Mouse (Mus musculus) limb, embryonic 11.5 days (tissue): Measurements from ENCODE around the gene Faap100. TPM values are rescaled to one million over a fixed set of nuclear protein-coding genes. Genes with fewer than 3 reads are reported as not detected.

ENCODE experiments used
- ATAC-seq: fragments of 200-750 bp; cut with Nextera tagmentation; 2 replicates; pipeline ENCODE4 v1.8.0; 2017; ENCODE audit warnings: low read depth; ENCODE audit not compliant: insufficient number of reproducible peaks, low FRiP score, low TSS enrichment
- DNase-seq: peaks from one replicate; pipeline ENCODE4 v3.0.0-alpha.2; 2015; ENCODE audit warnings: low spot score
- H3K27ac ChIP-seq: fragments of 300-500 bp; sonication (generic); replicated peaks from 2 replicates; pipeline ENCODE4 v1.5.1; 2014; ENCODE audit warnings: low read depth, mild to moderate bottlenecking, low read length
- H3K27me3 ChIP-seq: fragments of 300-500 bp; sonication (generic); 2 replicates; pipeline ENCODE4 v1.6.1; 2014; ENCODE audit warnings: mild to moderate bottlenecking, low read length, mixed read lengths; ENCODE audit not compliant: control insufficient read depth, insufficient read depth
- H3K36me3 ChIP-seq: fragments of 300-500 bp; sonication (generic); 2 replicates; pipeline ENCODE4 v1.6.1; 2014; ENCODE audit warnings: mild to moderate bottlenecking, low read length, moderate library complexity, mixed read lengths; ENCODE audit not compliant: control insufficient read depth, insufficient read depth
- H3K4me1 ChIP-seq: fragments of 300-500 bp; sonication (generic); 2 replicates; pipeline ENCODE4 v1.6.1; 2014; ENCODE audit warnings: low read length, mixed read lengths; ENCODE audit not compliant: control insufficient read depth, insufficient read depth
- H3K4me2 ChIP-seq: fragments of 300-500 bp; sonication (generic); 2 replicates; pipeline ENCODE4 v1.6.1; 2014; ENCODE audit warnings: low read depth, mild to moderate bottlenecking, moderate library complexity; ENCODE audit not compliant: severe bottlenecking
- H3K4me3 ChIP-seq: fragments of 300-500 bp; sonication (generic); 2 replicates; pipeline ENCODE4 v1.5.1; 2014; ENCODE audit warnings: low read depth, low read length
- H3K9ac ChIP-seq: fragments of 300-500 bp; sonication (generic); 2 replicates; pipeline ENCODE4 v1.6.1; 2014; ENCODE audit warnings: mild to moderate bottlenecking, low read length
- H3K9me3 ChIP-seq: fragments of 300-500 bp; sonication (generic); 2 replicates; pipeline ENCODE4 v1.6.1; 2016; ENCODE audit warnings: low read length; ENCODE audit not compliant: control insufficient read depth
- whole genome bisulfite sequencing: fragments of 180-500 bp; shearing (Covaris S2); extraction: QIAGEN DNeasy Blood & Tissue Kit; methylation state at CpG from one replicate; pipeline ENCODE4 v1.1.7; 2014; 5-methylcytosine and 5-hydroxymethylcytosine counted together
- polyA plus RNA-seq: library from polyadenylated mRNA; unstranded; fragments of >200 nt; fragmentation: Nextera tagmentation; extraction: Ambion mirVana; gene quantifications from 2 replicates; pipeline ENCODE4 v1.2.1, GENCODE M21; 2014

Gene Faap100
- polyA plus RNA-seq, 1 experiment from 2014 or later, result 30.4 TPM

- Histone ChIP-seq H3K4me2 (peak overlapping the region; percentile 90), H3K9me3 (no peaks in the 10 kb centered on the region), H3K27me3 (no peaks in the 10 kb centered on the region), H3K27ac (peak overlapping the region; percentile 99), H3K36me3 (0 out of 2 replicates have a peak, but pooled peaks cover 2% of the 10 kb centered on the region), H3K9ac (peak overlapping the region; percentile 98; the same call in 1 of the 2 replicates), H3K4me1 (peaks cover 25% of the 10 kb centered on the region), H3K4me3 (no peak overlapping the region)
- ATAC-seq (no peak), DNase-seq (no peak)
- WGBS, result 83% methylated on average over 10 of the region's 10 CpGs
These were observed 27.1 kb downstream of the Faap100 start for GRCm38 (mm10) chr11:120351250-120352092.

DNA sequence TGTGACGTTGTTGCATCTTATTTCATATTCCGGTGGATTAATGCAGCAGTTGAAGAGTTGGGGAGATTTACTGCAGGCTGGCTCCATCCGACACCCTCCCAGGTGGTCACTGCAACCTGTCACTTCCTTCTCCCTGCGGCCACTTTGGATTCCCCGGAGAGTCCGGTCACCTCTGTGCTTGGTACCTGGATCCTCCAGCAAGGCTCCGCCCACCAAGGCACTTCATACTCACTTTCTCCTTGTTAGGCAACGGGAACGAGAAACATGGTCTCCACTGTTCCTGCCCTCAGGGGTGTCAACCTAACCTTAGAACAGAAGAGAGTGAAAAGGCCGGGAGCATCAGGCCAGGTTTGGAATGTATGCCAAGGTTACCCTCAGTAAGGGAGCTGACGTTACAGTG lies 27.9 kb downstream of the Faap100 start:
- DNase-seq (peak; percentile 68), ATAC-seq (no peak)
- Histone ChIP-seq H3K4me3 (peak overlapping the region; percentile 78), H3K4me1 (peaks cover 25% of the 10 kb centered on the region), H3K4me2 (peak overlapping the region; percentile 90), H3K9me3 (no peaks in the 10 kb centered on the region), H3K9ac (peak overlapping the region; percentile 98), H3K27ac (peak overlapping the region; percentile 99), H3K27me3 (no peaks in the 10 kb centered on the region), H3K36me3 (0 out of 2 replicates have a peak, but pooled peaks cover 2% of the 10 kb centered on the region)
- 17% methylated on average over 11 of the region's 11 CpGs for WGBS

DNA sequence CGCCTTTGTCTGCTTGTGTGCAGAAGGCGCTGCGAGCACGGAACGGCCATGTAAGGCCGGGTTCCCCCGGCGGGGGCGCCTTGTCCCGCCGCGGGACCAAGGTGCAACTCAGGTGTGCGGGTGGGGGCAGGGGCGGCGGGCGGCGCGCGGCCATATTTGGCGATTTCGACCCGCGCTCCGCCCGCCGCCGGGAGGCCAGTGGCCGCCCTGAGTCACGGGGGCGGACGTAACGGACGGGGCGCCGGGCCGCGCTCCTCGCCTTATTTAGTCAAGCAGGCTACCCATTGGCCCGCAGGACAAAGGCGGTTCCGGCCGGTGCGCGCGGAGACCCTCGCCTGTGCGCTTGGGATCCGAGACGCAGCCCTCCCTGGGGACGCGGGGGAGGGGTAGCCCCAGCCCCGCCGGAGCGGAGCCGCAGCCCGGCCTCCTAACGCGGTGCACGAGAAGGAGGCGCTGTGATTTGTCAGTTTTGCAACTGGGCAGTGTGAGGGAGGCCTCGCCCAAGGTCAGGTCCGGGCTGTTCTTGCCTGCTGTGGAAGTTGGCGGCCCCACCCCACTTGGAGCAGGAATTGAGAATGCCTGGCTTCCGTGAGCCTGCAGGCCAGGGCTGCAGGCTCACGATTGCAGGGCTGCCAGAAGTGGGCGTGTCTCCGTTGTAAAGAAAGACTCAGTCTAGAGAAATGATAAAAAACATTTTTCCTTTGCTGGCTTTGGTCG lies 28.4 kb downstream of the Faap100 start:
- WGBS, result under 1% methylated on average over 68 of the region's 68 CpGs
- ATAC-seq, result peak; percentile 77
- H3K4me3 ChIP-seq, result peak overlapping the region; percentile 78
- H3K36me3 ChIP-seq, result peaks cover 4% of the 10 kb centered on the region; the same call in 1 of the 2 replicates
- peak overlapping the region; percentile 90 for H3K4me2 ChIP-seq
- peak overlapping the region; percentile 99 for H3K27ac ChIP-seq
- peak overlapping the region; percentile 98 for H3K9ac ChIP-seq
- DNase-seq, result peak; percentile 96
- H3K4me1 ChIP-seq, result peaks cover 25% of the 10 kb centered on the region
- H3K9me3 ChIP-seq, result no peaks in the 10 kb centered on the region
- no peaks in the 10 kb centered on the region for H3K27me3 ChIP-seq

- peak; percentile 76 for DNase-seq
- Histone ChIP-seq H3K9me3 (no peaks in the 10 kb centered on the region), H3K9ac (peak overlapping the region; percentile 98), H3K36me3 (peaks cover 4% of the 10 kb centered on the region; the same call in 1 of the 2 replicates), H3K4me3 (peak overlapping the region; percentile 78), H3K27me3 (no peaks in the 10 kb centered on the region), H3K4me1 (peaks cover 25% of the 10 kb centered on the region), H3K4me2 (peak overlapping the region; percentile 90), H3K27ac (peak overlapping the region; percentile 99)
- WGBS, result 3% methylated on average over 16 of the region's 16 CpGs
- peak; percentile 6; the same call in 1 of the 2 replicates for ATAC-seq
These were observed 29.1 kb downstream of the Faap100 start for GRCm38 (mm10) chr11:120349371-120349985.

GRCm38 (mm10) chr11:120348684-120349370 lies 29.7 kb downstream of the Faap100 start:
- DNase-seq (peak; percentile 82), ATAC-seq (peak; percentile 27)
- Histone ChIP-seq H3K9ac (peak overlapping the region; percentile 98), H3K4me1 (peaks cover 25% of the 10 kb centered on the region), H3K27me3 (no peaks in the 10 kb centered on the region), H3K9me3 (no peaks in the 10 kb centered on the region), H3K4me2 (peak overlapping the region; percentile 90), H3K27ac (peak overlapping the region; percentile 99), H3K4me3 (peak overlapping the region; percentile 78), H3K36me3 (peaks cover 4% of the 10 kb centered on the region; the same call in 1 of the 2 replicates)
- 1% methylated on average over 38 of the region's 53 CpGs for WGBS

- Histone ChIP-seq H3K36me3 (peaks cover 4% of the 10 kb centered on the region; the same call in 1 of the 2 replicates), H3K4me3 (peak within 1 kb of the TSS; percentile 78), H3K27ac (peak within 1 kb of the TSS; percentile 99), H3K9ac (peak within 1 kb of the TSS; percentile 98), H3K4me1 (peaks cover 19% of the 10 kb centered on the region), H3K27me3 (no peaks in the 10 kb centered on the region), H3K4me2 (peak within 1 kb of the TSS; percentile 90), H3K9me3 (no peaks in the 10 kb centered on the region)
- 4% methylated on average over 91 of the region's 103 CpGs for WGBS
- DNase-seq (peak; percentile 90), ATAC-seq (peak; percentile 67)
These were observed 30.5 kb downstream of the Faap100 start, which contains the start of gene Actg1 for GRCm38 (mm10) chr11:120347791-120348683. TSS of gene Actg1 (minus strand) at chr11:120348542.

DNA sequence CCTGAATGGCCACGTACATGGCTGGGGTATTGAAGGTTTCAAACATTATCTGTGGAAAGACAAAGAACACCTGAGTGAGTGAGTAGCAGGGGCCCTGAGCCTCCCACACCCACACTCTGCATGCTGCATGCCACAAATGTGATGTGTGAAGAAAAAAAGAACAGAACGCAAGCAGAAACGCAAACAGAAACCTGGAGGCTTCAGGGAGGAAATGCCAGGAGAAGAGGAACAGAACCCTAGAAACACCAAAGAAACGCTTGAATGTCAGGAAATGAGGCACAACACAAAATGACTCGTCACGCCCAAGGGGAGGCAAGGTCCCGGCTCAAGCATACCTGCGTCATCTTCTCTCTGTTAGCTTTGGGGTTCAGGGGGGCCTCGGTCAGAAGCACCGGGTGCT lies 31.3 kb downstream of the Faap100 start:
- ATAC-seq, result no peak
- DNase-seq, result no peak

More for the DNA sequence above, 31.3 kb downstream of the Faap100 start:
- Histone ChIP-seq H3K27ac (no peak overlapping the region), H3K36me3 (peaks cover 4% of the 10 kb centered on the region; the same call in 1 of the 2 replicates), H3K9me3 (no peaks in the 10 kb centered on the region), H3K4me1 (peaks cover 15% of the 10 kb centered on the region), H3K4me3 (peak overlapping the region; percentile 78), H3K4me2 (peak overlapping the region; percentile 89), H3K9ac (peak overlapping the region; percentile 98), H3K27me3 (no peaks in the 10 kb centered on the region)
- 10% methylated on average over 10 of the region's 10 CpGs for WGBS
